Mouse (Mus musculus): Measurements from ENCODE around the gene Fosb. TPM values are rescaled to one million over a fixed set of nuclear protein-coding genes. Genes with fewer than 3 reads are reported as not detected.
"Not testable (repeated sequence)": the region's sequence is repeated elsewhere in the genome, so short reads cannot be mapped to it uniquely, and the experiment has no call there.

Gene Fosb
- polyA plus RNA-seq, 1 experiment from 2014 or later = 0.15 TPM

- WGBS = 2% methylated on average over 20 of the region's 20 CpGs
- peak; percentile 70; the same call in 1 of the 2 replicates for ATAC-seq (ENCODE audit: low read depth)
Observed at GRCm38 (mm10) chr7:19290969-19291596, 18.8 kb downstream of the Fosb start.

GRCm38 (mm10) chr7:19284763-19285162, 25.1 kb downstream of the Fosb start:
- Histone ChIP-seq H3K27ac (replicated peaks; ENCODE audit: low read depth, low read length) (no peak overlapping the region), H3K27me3 (replicated peaks; ENCODE audit: control insufficient read depth, insufficient read depth, low read length) (peaks cover 31% of the 10 kb centered on the region), H3K4me1 (ENCODE audit: control insufficient read depth, insufficient read depth, low read length) (no peaks in the 10 kb centered on the region), H3K9me3 (ENCODE audit: control insufficient read depth, low read length) (no peaks in the 10 kb centered on the region), H3K9ac (ENCODE audit: low read depth, low read length) (no peak overlapping the region), H3K36me3 (ENCODE audit: control insufficient read depth, insufficient read depth, low read length) (no peaks in the 10 kb centered on the region), H3K4me3 (ENCODE audit: low read depth, low read length) (no peak overlapping the region), H3K4me2 (ENCODE audit: low read depth, low read length) (no peak overlapping the region)
- ATAC-seq (ENCODE audit: low read depth) (no peak), DNase-seq (ENCODE audit: low spot score) (no peak)
- WGBS = 29% methylated on average over 4 of the region's 4 CpGs

More at GRCm38 (mm10) chr7:19290969-19291596, 18.8 kb downstream of the Fosb start:
- Histone ChIP-seq H3K9ac (ENCODE audit: low read depth, low read length) (peak overlapping the region; percentile 58), H3K27me3 (replicated peaks; ENCODE audit: control insufficient read depth, insufficient read depth, low read length) (no peaks in the 10 kb centered on the region), H3K27ac (replicated peaks; ENCODE audit: low read depth, low read length) (peak overlapping the region; percentile 45), H3K4me1 (ENCODE audit: control insufficient read depth, insufficient read depth, low read length) (peaks cover 10% of the 10 kb centered on the region), H3K4me2 (ENCODE audit: low read depth, low read length) (peak overlapping the region; percentile 54), H3K36me3 (ENCODE audit: control insufficient read depth, insufficient read depth, low read length) (no peaks in the 10 kb centered on the region), H3K9me3 (ENCODE audit: control insufficient read depth, low read length) (no peaks in the 10 kb centered on the region), H3K4me3 (ENCODE audit: low read depth, low read length) (peak overlapping the region; percentile 37)
- DNase-seq (ENCODE audit: low spot score) = peak; percentile 60

GRCm38 (mm10) chr7:19283406-19283804, 26.4 kb downstream of the Fosb start:
- peak overlapping the region; percentile 60; the same call in 1 of the 2 replicates for H3K9ac ChIP-seq (ENCODE audit: low read depth, low read length)
- no peak for ATAC-seq (ENCODE audit: low read depth)
- H3K27me3 ChIP-seq (replicated peaks; ENCODE audit: control insufficient read depth, insufficient read depth, low read length) = peaks cover 45% of the 10 kb centered on the region
- DNase-seq (ENCODE audit: low spot score) = no peak
- no peaks in the 10 kb centered on the region for H3K36me3 ChIP-seq (ENCODE audit: control insufficient read depth, insufficient read depth, low read length)
- no peak overlapping the region for H3K27ac ChIP-seq (replicated peaks; ENCODE audit: low read depth, low read length)
- peak overlapping the region; percentile 99; the same call in 1 of the 2 replicates for H3K4me2 ChIP-seq (ENCODE audit: low read depth, low read length)
- 37% methylated on average over 14 of the region's 14 CpGs for WGBS
- H3K9me3 ChIP-seq (ENCODE audit: control insufficient read depth, low read length) = no peaks in the 10 kb centered on the region
- H3K4me3 ChIP-seq (ENCODE audit: low read depth, low read length) = peak overlapping the region; percentile 62
- no peaks in the 10 kb centered on the region for H3K4me1 ChIP-seq (ENCODE audit: control insufficient read depth, insufficient read depth, low read length)

- Histone ChIP-seq H3K27ac (replicated peaks; ENCODE audit: low read depth, low read length) (no peak overlapping the region), H3K9ac (ENCODE audit: low read depth, low read length) (peak overlapping the region; percentile 60), H3K4me2 (ENCODE audit: low read depth, low read length) (peak overlapping the region; percentile 99), H3K36me3 (ENCODE audit: control insufficient read depth, insufficient read depth, low read length) (no peaks in the 10 kb centered on the region), H3K27me3 (replicated peaks; ENCODE audit: control insufficient read depth, insufficient read depth, low read length) (peaks cover 50% of the 10 kb centered on the region), H3K4me3 (ENCODE audit: low read depth, low read length) (peak overlapping the region; percentile 62), H3K4me1 (ENCODE audit: control insufficient read depth, insufficient read depth, low read length) (no peaks in the 10 kb centered on the region), H3K9me3 (ENCODE audit: control insufficient read depth, low read length) (no peaks in the 10 kb centered on the region)
- DNase-seq (ENCODE audit: low spot score) (peak; percentile 63), ATAC-seq (ENCODE audit: low read depth) (peak; percentile 69)
- 3% methylated on average over 15 of the region's 35 CpGs for WGBS
Observed at GRCm38 (mm10) chr7:19282791-19283405, 27.0 kb downstream of the Fosb start.

- Histone ChIP-seq H3K36me3 (ENCODE audit: control insufficient read depth, insufficient read depth, low read length) (no peaks in the 10 kb centered on the region), H3K27ac (replicated peaks; ENCODE audit: low read depth, low read length) (no peak within 1 kb of the TSS), H3K4me1 (ENCODE audit: control insufficient read depth, insufficient read depth, low read length) (no peaks in the 10 kb centered on the region), H3K9me3 (ENCODE audit: control insufficient read depth, low read length) (no peaks in the 10 kb centered on the region), H3K27me3 (replicated peaks; ENCODE audit: control insufficient read depth, insufficient read depth, low read length) (peaks cover 53% of the 10 kb centered on the region), H3K9ac (ENCODE audit: low read depth, low read length) (peak within 1 kb of the TSS; percentile 60), H3K4me3 (ENCODE audit: low read depth, low read length) (peak within 1 kb of the TSS; percentile 62), H3K4me2 (ENCODE audit: low read depth, low read length) (peak within 1 kb of the TSS; percentile 99)
- WGBS = 2% methylated on average over 29 of the region's 37 CpGs
- ATAC-seq (ENCODE audit: low read depth) (peak; percentile 74), DNase-seq (ENCODE audit: low spot score) (peak; percentile 83)
Observed at GRCm38 (mm10) chr7:19282385-19282784, 27.5 kb downstream of the Fosb start, which contains the start of gene Rtn2. Rtn2 (plus strand) TSS chr7:19282624.

- not testable (repeated sequence) for H3K4me1 ChIP-seq (ENCODE audit: control insufficient read depth, insufficient read depth, low read length); ATAC-seq (ENCODE audit: low read depth); DNase-seq (ENCODE audit: low spot score); H3K27ac ChIP-seq (replicated peaks; ENCODE audit: low read depth, low read length); H3K9ac ChIP-seq (ENCODE audit: low read depth, low read length); H3K9me3 ChIP-seq (ENCODE audit: control insufficient read depth, low read length); H3K36me3 ChIP-seq (ENCODE audit: control insufficient read depth, insufficient read depth, low read length)
- Histone ChIP-seq H3K4me3 (ENCODE audit: low read depth, low read length) (peak overlapping the region; percentile 62), H3K4me2 (ENCODE audit: low read depth, low read length) (peak overlapping the region; percentile 99), H3K27me3 (replicated peaks; ENCODE audit: control insufficient read depth, insufficient read depth, low read length) (peaks cover 53% of the 10 kb centered on the region)
- WGBS = 29% methylated on average over 6 of the region's 6 CpGs
Observed at GRCm38 (mm10) chr7:19281680-19282304, 28.1 kb downstream of the Fosb start.

- Histone ChIP-seq H3K9ac (ENCODE audit: low read depth, low read length) (no peak within 1 kb of the TSS), H3K27me3 (replicated peaks; ENCODE audit: control insufficient read depth, insufficient read depth, low read length) (peaks cover 53% of the 10 kb centered on the region), H3K36me3 (ENCODE audit: control insufficient read depth, insufficient read depth, low read length) (no peaks in the 10 kb centered on the region), H3K9me3 (ENCODE audit: control insufficient read depth, low read length) (no peaks in the 10 kb centered on the region), H3K4me1 (ENCODE audit: control insufficient read depth, insufficient read depth, low read length) (no peaks in the 10 kb centered on the region), H3K4me2 (ENCODE audit: low read depth, low read length) (peak within 1 kb of the TSS; percentile 41), H3K4me3 (ENCODE audit: low read depth, low read length) (peak within 1 kb of the TSS; percentile 30), H3K27ac (replicated peaks; ENCODE audit: low read depth, low read length) (no peak within 1 kb of the TSS)
- DNase-seq (ENCODE audit: low spot score) (no peak), ATAC-seq (ENCODE audit: low read depth) (no peak)
- under 1% methylated on average over 15 of the region's 46 CpGs for WGBS
Observed at GRCm38 (mm10) chr7:19279581-19280114, 30.2 kb downstream of the Fosb start, which contains the start of gene Ppm1n. Ppm1n (minus strand) TSS chr7:19280064.

- Histone ChIP-seq H3K9me3 (ENCODE audit: control insufficient read depth, low read length) (no peaks in the 10 kb centered on the region), H3K36me3 (ENCODE audit: control insufficient read depth, insufficient read depth, low read length) (no peaks in the 10 kb centered on the region), H3K9ac (ENCODE audit: low read depth, low read length) (no peak overlapping the region), H3K4me2 (ENCODE audit: low read depth, low read length) (peak overlapping the region; percentile 41), H3K27ac (replicated peaks; ENCODE audit: low read depth, low read length) (no peak overlapping the region), H3K27me3 (replicated peaks; ENCODE audit: control insufficient read depth, insufficient read depth, low read length) (peaks cover 53% of the 10 kb centered on the region), H3K4me1 (ENCODE audit: control insufficient read depth, insufficient read depth, low read length) (no peaks in the 10 kb centered on the region), H3K4me3 (ENCODE audit: low read depth, low read length) (peak overlapping the region; percentile 30)
- whole genome bisulfite sequencing = 1% methylated on average over 34 of the region's 34 CpGs
- no peak for DNase-seq (ENCODE audit: low spot score)
- ATAC-seq (ENCODE audit: low read depth) = no peak
Observed at GRCm38 (mm10) chr7:19279052-19279451, 30.8 kb downstream of the Fosb start.
